Mouse (Mus musculus) brain, adult 2 months (tissue): ENCODE measurements around the gene Polm.

ENCODE experiments used
- DNase-seq: peaks from one replicate; pipeline ENCODE4 v3.0.0; 2011; ENCODE audit warnings: low read depth, low spot score

Polm gene

DNA sequence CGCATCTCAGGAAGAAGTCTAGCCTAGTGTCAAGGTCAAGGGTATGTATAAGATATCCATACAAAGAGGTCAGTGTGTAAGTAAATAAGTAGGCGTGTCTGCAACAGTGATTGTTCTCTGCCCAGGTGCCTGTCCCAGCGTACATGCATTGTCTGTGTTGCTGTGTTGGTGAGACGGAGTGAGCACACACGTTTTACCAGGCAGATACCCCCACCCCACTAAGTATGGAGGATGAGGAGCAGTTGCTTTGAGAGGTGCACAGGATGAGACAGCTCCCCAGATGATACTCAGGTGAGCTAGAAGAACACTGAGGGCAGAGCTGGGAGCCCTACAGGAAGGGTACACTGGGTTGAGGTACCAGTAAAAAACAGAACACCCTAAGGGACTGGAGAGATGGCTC is 33.6 kb downstream of the Polm start:
- no peak for DNase-seq

DNA sequence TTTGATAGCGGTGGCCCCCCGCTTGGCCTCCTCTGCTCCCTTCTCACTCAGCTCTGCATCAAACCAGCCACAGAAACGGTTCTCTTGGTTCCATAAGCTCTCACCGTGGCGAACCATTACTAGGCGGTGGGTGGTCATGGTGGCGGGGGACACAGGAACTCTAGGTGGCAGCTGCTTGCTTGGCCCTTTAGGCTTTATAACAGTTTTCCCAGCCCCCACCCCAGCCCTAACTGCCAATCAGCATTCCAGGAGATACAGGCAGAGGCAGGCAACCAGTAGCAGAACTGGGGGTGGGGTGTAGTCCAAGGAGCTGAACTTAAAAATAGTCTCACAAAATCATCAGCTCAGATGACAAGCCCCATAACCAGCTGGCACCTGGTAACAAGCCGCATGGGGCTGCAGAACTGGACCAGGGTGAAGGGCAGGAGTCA is 34.2 kb downstream of the Polm start, which contains the start of gene Pgam2:
Gene Pgam2 (minus strand): TSS at position 183 of the 431 bp plus-strand sequence.
- peak; percentile 60 for DNase-seq

GRCm38 (mm10) chr11:5802457-5803217 is 35.2 kb downstream of the Polm start:
- DNase-seq = peak; percentile 14

DNA sequence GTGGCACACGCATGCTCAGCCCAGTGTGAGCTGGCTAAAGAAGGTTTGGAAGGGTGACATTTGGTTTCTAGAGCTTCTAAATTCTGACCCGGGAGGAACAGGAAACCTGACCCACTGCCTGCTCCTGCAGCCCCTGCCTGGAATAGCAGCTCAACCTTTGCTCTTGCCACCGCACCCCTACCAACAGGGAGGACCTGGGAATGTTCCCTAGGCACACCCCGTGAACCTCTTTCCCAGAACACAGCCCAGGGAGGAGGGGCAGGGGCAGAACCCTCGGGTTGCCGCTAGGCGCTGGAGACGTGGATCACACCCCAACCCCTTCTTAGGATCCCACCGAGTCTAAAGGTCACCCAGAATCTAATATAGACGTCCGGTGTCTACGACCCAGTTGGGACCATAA is 35.8 kb downstream of the Polm start:
- no peak for DNase-seq

- no peak for DNase-seq
Measured at GRCm38 (mm10) chr11:5801511-5801910, 36.3 kb downstream of the Polm start.

GRCm38 (mm10) chr11:5799621-5800490 is 38.0 kb downstream of the Polm start:
- DNase-seq = no peak

DNA sequence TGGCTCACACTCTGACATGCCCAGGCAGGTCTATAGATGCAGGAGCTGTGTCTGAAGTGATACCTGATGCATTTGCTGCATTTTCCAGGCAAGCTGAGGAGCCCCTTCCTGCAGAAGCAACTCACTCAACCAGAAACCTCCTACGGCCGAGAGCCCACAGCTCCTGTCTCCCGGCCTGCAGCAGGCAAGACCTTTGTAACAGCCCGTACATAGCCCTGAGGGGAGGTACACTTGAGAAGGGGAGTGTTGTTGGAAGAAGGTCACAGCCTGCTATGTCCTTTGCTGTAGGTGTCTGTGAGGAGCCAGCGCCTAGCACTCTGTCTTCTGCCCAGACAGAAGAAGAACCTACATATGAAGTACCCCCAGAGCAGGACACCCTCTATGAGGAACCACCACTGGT is 39.9 kb downstream of the Polm start:
- no peak for DNase-seq

DNA sequence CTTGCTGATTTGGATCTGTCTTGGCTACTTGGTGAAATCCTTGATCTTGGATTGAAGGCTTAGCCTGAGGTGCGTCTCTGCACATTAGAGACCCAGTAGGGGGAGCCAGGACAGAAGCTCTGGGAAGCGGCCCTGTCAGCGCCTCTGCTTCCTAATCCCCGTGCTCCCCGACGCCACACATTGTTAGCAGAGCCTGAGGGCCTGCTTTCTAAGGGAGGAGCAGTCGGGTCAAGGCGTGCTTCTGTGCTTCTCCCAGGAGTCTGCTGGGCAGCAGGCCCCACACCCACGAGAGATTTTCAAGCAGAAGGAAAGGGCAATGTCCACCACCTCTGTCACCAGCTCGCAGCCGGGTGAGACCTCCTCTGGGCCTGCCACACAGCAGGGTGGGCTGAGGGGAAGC is 40.4 kb downstream of the Polm start:
- DNase-seq = no peak

DNA sequence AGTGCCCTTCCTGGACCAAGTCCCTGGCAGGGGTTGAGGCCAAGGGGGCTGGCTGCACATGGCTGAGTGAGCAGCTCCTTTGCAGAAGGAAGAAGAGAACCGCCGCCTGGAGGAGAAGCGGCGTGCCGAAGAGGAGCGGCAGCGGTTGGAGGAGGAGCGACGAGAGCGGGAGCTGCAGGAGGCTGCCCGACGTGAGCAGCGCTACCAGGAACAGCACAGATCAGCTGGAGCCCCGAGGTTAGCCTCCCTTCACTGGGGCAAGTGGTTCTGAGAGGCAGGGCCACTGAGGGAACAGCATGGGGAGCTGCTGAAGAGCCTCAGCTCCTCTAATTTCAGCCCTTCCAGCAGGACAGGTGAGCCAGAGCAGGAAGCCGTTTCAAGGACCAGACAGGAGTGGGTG is 40.9 kb downstream of the Polm start:
- no peak for DNase-seq

DNA sequence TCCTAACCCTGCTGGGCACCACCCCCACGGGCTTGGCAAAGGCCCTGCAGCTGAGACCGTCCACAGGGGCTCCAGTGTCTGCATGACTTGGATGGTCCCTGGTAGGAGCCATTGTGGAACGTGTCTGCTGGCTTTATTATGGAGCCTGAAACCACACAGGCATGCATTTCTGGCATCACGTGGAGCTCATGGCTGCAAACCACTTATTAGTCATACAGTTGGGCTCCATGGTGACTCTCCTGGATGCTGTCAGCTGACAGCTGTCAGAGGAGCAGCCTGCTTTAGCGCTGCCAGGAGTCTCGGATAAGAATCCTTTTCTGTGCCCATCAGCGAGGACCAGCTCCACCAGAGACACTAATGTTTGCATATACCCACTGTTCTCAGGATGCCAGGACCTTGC is 42.1 kb downstream of the Polm start:
- DNase-seq = peak; percentile 85

GRCm38 (mm10) chr11:5795290-5795689 is 42.5 kb downstream of the Polm start:
- no peak for DNase-seq

DNA sequence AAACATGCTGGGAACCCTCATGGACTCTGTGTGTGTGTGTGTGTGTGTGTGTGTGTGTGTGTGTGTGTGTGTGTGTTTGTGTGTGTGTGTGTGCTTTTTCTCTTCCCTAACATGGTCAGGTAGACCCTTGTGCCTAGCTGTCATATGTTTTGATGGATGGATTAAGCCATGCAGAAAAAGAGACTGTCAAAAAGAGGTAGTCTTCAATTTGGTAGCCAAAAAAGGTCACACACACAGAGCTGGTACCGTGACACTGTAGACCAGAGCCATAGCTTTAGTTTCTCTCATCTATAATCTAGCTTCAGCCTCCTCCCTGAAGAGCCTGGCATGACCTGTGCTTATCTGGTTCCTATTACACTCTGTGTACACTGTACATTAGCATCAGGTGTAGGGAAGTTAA is 47.4 kb downstream of the Polm start:
- no peak for DNase-seq

- no peak for DNase-seq
Measured at GRCm38 (mm10) chr11:5789754-5790333, 48.0 kb downstream of the Polm start.

DNA sequence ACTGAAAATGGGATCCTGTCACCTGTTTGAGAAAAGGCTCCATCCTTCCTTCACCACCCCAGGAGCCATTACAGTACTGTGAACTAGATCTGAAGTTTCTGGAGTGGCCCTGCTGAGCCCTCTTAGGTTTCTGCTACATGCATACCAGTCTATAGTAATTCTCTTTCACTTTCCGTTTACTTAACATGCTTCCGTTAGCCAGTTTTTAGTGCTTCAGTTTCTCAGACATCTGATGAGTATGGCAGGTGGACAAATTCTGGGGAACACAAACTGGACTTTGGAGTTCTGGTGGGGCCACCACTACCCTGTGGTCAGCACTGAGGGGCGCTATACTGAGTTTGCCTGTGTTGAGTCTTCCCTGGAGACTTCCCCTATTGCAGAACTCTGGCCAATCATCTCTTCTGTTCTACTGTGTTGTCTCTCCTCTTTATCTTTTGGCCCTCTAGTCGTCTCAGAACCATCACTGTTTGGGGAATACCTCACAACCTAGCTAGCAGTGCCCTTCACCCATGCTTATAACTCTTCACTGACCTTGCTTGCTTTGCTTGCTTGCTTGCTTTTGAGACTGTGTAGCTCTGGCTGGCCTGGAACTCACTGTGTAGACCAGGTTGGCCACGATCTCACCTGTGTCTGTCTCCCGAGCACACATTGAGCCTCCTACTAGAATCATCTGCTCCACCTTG is 48.6 kb downstream of the Polm start:
- no peak for DNase-seq

DNA sequence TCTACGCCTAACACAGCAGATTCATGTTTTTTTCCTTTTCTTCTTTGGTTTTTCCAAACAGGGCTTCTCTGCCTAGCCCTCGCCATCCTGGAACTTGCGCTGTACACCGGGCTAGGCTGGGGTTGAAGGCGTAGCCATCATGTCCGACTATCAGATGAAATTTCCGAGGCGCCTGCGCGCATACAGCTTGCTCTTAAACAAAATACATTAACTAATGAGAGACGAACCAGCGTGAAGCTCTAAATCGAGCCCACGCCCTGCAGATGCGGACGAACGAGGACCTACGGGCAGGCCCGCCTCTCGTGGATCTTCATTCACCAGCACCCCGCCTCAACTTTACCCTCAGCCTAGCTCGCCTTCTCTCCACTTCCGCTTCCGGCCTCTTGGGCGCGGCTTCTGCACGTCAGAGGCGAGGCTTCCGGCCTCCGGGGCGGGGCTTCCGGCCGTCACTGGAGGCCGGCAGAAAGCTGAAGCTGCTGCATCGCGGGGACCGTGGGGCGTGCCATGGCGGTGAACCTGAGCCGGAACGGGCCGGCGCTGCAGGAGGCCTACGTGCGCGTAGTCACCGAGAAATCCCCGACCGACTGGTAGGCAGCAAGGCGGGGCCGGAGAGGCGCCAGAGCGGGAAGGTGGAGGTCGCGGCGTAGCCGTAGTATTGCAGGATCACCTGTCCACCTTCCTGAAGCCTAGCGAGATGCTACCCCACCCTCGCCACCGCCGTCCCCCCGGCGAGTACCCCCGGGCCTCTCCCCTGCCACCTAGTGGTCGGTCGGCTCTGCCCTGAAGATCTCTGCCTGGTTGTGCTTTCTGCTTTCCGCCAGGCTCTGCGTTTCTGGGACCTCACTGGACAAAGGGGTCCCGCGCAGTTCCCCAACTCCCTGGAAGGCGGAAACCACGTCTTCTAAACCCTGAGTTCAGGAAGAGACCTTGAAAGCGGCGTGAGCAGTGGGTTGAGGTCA is 49.5 kb downstream of the Polm start, which contains the start of gene Dbnl:
Gene Dbnl (plus strand): TSS at position 433 of the 959 bp plus-strand sequence.
- peak; percentile 97 for DNase-seq

- DNase-seq = no peak
Measured at GRCm38 (mm10) chr11:5787671-5788055, 50.2 kb downstream of the Polm start.

DNA sequence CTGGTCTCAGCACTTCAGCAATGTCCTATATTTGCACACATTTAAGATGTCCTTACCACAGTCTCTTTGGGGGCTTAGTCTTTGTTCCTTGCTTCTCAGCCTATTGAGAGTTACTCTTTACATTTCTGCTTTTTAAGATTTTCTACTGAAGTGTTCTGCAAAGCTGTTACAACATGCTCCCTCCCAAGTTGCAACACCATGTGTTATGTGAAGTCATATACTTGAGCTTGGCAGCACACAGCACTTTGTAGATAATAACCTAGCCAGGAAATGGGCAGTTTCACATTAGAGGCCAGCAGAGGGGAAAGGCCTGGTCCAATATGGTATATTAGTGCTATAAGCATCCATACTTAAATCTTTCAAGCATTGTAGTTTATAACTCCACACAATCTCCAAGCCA is 52.1 kb downstream of the Polm start:
- no peak for DNase-seq

DNA sequence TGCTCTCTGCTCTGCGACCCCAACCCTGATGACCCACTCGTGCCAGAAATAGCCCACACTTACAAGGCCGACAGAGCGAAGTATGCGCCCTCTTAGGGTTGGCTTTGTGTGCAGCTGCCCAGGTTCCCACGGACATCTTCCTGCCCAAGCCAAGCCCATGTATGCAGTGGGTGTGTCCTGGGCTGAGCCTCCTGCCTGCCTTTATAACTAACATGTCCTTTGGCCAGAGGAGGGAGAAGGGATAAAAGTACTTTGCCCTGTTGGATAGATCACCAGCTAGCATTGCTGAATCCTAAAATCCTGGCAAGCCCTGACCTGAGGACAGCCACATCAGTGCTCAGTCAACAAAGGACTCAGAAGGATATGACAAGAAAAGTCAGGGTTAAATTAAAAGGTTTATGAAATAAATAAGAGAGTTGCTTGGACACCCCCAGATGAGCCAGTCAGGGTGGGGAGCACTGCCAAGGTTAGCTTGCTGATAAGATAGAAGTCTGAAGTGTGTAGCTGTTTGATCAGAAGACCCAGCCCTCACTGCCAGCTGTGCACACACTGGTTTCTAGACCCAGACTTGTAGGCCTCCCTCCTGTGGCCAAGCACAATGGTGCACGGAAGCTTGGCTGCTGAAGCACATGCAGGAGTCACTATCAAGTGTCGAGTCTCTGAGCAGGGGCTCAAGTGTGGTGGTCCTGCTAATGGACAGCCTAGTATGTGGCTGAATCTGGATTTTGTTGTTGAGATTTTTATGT is 55.4 kb downstream of the Polm start:
- no peak for DNase-seq

DNA sequence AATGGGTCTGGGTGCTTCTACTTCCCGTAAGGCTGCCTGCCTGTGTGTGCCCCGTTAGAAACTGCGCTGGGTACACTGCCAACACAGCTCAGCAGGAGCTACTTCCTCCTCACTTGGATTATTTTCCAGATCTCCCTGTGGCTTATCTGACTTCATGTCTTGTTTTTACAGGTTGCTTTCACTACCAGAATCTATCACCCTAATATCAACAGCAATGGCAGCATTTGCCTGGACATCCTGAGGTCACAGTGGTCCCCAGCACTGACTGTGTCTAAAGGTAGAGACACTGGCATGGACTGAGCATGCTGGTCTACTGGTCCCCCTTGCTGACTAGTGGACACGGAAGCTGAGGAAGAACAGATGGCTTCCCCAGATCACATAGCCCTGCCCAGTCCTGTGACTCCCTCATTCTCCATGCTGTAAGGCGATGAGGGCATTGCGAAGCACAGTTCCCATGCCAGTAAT is 57.7 kb downstream of the Polm start:
- DNase-seq = peak; percentile 88

DNA sequence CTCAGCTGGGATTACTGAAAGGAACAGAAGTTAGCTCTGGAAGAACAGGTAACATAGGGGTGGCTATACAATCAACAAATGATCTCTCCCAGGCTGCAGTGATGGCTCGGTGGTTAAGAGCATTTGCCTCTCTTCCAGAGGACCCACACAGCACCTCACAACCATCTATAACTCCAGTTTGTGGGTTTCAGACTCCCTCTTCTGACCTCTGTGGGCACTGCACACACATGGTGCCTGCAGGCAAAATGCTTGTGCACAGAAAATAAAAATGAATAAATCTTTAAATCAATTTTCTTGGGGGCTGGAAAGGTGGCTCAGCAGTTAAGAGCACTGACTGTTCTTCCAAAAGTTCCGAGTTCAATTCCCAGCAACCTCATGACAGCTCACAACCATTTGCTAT is 59.3 kb downstream of the Polm start:
- no peak for DNase-seq
